Mouse (Mus musculus) testis, adult 10 weeks (tissue): Measurements from ENCODE around the gene Vmn2r53. TPM values are rescaled to one million over a fixed set of nuclear protein-coding genes. Genes with fewer than 3 reads are reported as not detected.

Experiments used
- polyA plus RNA-seq: library from polyadenylated mRNA; stranded (reverse); fragments of 350-450 nt; fragmentation: Illumina TruSeq; extraction: RNeasy Lipid Tissue Mini Kit (QIAGEN cat#74804); gene quantifications from one replicate; pipeline ENCODE4 v1.2.3, GENCODE M21; 2014; ENCODE audit warnings: low read depth, low replicate concordance

Gene Vmn2r53
- polyA plus RNA-seq = 0.04 TPM

GRCm38 (mm10) chr7:12608688-12609087 is at the start of gene Vmn2r53:
TSS of gene Vmn2r53 (minus strand) at chr7:12608788.

GRCm38 (mm10) chr7:12640219-12640618 is 31.6 kb upstream of the Vmn2r53 start, which contains the start of gene Vmn2r54:
TSS of gene Vmn2r54 (minus strand) at chr7:12640319.

Other genes starting within 250 kb of the Vmn2r53 start
- not detected for gene Vmn1r84, start 239.5 kb downstream of the Vmn2r53 start, polyA plus RNA-seq
- gene Zfp551, start 186.0 kb downstream of the Vmn2r53 start, polyA plus RNA-seq = 0.85 TPM
- gene Zfp606, start 130.5 kb downstream of the Vmn2r53 start, polyA plus RNA-seq = 12.0 TPM
- 287 TPM for gene 2900092C05Rik, start 96.3 kb downstream of the Vmn2r53 start, polyA plus RNA-seq
- not detected for gene Vmn2r54, start 31.5 kb upstream of the Vmn2r53 start, polyA plus RNA-seq
- not detected for gene Vmn2r55, start 76.2 kb upstream of the Vmn2r53 start, polyA plus RNA-seq
- not detected for gene Vmn2r56, start 126.2 kb upstream of the Vmn2r53 start, polyA plus RNA-seq
- 12.1 TPM for gene Zscan18, start 194.8 kb upstream of the Vmn2r53 start, polyA plus RNA-seq
- 34.9 TPM for gene Zfp329, start 210.1 kb upstream of the Vmn2r53 start, polyA plus RNA-seq
- 179 TPM for gene Zfp110, start 226.0 kb upstream of the Vmn2r53 start, polyA plus RNA-seq